Mouse (Mus musculus) megakaryocyte progenitor cell, adult 5-6 weeks (primary cell): ENCODE data around the gene Sema4d. TPM values are rescaled to one million over a fixed set of nuclear protein-coding genes. Genes with fewer than 3 reads are reported as not detected.

ENCODE experiments used
- ATAC-seq: replicated peaks from 2 replicates; pipeline ENCODE4 v1.8.0; 2016; ENCODE audit warnings: mild to moderate bottlenecking, moderate TSS enrichment, inconsistent platforms; ENCODE audit not compliant: poor library complexity
- total RNA-seq, 2 experiments: library from RNA; stranded (forward) in 1 of 2; stranded (reverse) in 1 of 2; fragments of 157-497, 149-512 nt in 1 of 2; fragments of 200-1000 nt in 1 of 2; gene quantifications; 2 replicates each; pipeline versions ENCODE4 v1.2.3 to v1.2.4; 2015 to 2017

The Sema4d gene
- total RNA-seq, 2 experiments from 2014 or later, result 8.6 to 25.4 TPM

DNA sequence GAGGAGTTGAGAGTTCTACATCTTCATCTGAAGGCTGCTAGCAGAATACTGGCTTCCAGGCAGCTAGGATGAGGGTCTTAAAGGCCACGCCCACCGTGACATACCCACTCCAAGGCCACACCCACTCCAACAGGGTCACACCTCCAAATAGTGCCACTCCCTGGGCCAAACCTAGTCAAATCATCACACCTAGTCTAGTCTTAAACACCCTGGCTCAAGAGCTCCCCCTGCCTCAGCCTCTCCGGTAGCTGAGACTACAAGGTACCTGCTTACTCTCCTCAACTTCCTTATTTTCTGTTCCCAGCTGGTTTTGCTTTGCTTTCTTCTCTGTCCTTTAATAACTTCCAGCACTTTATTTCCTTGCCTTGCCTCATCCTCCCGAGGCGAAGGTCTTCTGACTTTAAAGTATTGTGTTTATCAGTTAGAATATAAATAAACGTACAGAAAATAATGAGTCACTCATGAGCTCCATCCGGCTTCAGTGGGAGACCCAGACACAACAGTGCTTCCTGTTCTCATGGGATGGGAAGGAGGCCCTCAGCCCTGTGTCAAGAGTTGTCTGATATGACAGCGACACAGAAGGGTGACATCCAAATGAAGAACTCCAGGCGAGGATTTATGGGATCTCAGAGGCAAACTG, 22.4 kb upstream of the Sema4d start:
- peak; percentile 73 for ATAC-seq

DNA sequence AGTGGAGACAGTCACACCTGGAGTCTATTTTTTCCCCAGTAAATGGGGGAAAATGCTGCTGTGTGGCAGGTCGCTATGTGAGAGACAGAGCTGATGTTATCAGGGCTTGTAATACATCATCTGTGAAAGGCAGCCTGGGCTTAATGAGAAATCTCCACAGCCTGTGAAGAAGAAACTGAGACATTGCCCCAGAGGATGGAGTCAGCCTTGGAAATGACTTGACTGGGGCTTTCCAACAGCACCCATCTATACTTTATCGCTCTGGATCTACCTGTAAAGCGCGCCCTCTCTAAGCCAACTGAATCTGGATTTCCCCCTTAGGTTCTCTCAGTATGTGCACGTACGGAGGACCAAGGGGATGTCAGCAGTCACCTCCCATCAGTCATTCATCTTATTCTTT, 21.1 kb upstream of the Sema4d start:
- no peak for ATAC-seq

DNA sequence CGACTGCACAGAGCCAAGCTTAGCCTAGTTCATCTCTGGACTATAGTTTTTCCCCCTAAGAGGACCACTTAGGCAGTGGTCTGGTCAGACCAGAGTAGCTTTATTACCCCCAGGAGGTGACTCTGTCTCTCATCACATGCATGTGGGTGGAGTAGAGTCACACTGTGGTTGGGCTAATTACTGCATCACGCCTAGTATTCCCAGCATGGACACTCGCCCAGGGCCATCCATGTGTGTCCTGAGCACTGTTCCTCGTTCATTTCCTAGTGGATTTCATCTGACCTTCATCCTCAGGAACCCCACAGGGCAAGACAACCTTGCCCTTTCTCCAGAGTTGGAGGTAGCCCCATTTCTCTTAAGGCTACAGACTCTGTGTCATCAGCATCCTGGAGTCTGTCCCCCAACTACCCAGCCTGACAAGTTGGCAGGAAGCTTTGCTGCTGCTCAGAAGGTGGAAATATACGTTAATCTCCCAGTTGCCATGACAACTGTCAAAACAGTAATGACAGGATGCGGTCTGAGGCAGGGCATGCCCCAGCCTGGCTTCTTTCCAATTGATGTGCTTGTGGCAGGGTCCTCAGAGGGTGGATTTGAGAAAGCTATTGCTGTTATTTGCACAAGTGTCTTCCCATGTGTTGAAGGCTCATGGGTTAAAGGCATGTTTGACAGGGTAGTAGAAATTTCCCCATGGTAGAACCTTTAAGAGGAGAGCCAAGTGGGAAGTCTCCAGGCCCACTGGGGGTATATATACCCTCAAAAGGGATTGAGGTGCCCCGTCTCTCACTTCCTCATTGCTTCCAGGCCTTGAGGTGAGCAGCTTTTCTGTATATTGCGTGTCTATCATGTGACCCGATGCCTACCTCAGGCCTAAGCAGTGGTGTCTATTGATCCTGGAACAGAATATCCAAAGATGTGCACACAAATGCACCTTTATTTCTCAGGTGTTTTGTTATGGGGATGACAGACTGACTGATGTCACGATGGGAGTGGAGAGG, 20.4 kb upstream of the Sema4d start:
- ATAC-seq, result peak; percentile 79

DNA sequence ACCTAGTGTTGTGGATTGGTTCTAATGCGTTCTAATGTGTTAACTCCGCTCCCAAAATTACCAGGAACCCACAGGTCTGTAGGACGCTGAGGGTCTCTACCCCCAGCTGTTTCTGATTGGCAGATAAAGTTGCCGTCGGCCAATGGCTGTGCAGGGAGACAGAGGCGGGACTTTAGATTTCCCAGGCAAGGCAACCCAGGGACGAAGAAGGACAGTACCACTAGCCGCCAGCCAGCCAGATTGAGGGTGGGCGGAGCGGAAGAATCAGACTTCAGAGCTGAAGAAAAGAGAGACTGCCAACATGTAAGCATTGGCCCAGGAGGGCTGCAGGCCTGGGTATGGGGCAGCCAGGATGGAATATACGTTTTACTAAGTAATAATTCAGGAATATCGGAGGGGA, 14.6 kb upstream of the Sema4d start:
- ATAC-seq, result no peak

DNA sequence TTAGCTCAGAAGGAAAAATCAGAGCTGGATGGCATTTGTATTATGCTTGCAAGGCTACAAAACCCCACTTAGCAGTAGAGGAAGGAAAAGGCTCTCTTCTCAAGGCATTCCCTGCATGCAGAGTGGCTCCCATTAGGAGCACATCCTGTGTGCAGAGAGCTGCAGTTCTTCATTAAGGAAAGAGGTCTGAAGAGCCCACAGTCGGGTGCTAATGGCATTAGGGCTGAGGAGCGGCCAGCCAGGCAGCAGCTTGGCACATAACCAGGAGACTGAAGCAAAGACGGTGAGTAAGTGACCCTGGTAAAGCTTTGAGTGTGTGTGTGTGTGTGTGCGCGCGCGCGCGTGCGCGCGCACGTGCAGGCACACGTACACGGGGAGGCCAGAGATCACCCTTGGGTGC, 12.7 kb upstream of the Sema4d start:
- no peak for ATAC-seq

DNA sequence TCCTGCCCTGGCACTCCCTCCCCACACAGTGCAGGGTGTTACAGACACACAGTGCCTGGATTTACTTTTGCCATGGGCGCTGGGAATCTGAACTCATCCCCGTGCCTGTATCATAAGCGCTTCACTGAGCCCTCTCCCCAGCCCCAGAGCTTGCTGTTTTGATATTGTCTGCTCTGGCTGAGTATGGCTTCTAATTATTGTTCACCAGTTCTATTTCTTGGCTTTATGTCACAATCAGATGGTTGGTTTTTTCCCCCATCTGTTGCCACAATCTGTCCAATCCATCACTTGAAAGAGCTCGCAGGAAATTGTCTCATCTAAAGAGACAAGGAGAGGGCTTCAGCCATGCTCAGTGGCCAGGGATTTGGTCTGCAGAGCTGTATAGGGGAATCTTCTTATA, 12.1 kb upstream of the Sema4d start:
- ATAC-seq, result no peak

DNA sequence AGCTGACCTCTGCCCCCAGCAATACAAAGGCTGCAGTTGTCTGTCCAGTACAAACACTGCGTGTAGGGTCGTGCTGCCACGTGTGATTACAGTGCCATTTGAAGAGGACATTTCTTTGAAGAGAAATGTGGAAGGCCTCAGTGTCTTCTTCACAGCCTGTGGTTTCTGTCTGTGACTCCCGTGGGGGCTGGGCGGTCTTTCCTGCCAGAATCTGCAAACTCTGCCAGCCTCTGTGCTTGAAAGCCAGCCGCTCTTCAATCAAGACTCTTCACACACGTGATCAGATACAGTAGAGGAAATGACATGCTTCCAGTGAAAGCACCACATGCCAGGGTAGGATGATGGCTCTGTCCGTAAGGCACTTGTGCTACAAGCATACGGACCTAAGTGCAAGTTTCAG, 7.4 kb upstream of the Sema4d start:
- peak; percentile 74 for ATAC-seq

DNA sequence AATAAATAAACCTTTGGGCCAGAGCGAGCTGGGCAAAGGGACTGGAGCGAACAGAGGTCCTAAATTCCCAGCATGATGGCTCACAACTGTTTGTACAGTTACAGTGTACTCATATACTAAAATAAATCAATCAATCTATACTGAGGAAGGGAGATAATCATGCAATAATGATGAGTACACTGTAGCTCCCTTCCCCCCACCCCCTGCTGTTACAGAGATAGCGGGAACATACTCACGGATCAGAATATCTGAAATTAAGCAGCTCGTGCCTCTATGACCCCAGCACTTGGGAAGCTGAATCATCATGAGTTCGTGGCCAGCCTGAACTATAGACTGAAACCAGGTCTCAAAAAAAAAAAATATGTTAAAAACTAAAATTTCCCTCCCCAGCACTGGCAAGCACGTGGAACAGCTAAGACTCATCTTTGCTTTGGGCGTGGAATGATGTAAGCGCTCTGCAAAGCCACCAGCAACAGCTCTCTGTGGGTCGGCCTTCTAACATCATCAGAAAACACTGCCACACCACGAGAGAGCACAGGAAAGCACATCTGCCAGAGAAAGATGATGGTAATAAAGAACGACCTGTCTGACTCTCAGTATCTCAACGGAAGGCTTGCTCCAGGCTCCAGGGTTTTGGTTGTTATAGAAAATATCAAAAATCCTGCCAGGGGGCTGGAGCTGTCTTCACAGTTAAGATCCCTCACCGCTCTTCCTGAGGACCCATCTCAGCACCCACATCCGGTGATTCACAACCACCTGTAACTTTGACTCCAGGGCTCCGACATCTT, 6.4 kb upstream of the Sema4d start:
- ATAC-seq, result peak; percentile 53

DNA sequence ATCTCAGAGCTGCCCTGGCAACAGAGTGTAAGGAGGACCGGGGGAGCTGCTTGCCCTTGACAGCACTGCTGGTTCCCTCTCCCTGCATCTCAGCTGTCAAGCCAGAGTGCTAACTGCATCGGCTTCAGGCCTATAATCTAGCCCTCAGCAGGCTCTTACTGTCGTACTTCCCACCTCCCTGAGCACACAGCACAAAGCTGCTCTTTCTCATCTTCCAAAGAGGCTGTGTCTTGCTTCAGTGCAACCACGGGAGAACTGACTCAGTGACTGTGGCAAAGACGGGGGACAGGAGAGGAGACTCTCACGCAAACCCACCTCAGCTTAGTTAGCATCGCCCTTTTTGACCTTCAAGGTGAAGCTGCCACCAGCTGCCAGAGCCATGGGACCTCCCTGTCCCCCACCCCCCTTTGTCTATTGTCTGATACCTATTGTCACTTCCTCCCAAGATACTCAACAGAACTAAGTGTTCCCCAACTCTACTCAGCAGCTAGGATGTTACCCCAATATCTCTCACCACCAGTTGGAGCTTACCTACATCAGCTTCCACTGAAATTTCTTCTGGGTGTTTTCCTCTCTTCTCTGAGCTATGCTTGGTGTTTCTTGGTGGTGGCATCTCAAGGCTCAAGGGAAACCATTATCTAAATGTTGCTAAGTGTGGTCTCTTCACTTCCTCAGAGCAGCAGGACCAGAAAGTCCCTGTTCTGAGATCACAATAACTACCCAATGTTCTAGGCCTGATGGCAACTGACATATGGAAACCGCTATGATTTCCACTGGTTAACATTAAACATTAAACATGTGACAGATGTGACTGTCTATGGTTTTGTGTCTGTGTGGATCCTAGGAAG, 4.6 kb upstream of the Sema4d start:
- ATAC-seq, result no peak

DNA sequence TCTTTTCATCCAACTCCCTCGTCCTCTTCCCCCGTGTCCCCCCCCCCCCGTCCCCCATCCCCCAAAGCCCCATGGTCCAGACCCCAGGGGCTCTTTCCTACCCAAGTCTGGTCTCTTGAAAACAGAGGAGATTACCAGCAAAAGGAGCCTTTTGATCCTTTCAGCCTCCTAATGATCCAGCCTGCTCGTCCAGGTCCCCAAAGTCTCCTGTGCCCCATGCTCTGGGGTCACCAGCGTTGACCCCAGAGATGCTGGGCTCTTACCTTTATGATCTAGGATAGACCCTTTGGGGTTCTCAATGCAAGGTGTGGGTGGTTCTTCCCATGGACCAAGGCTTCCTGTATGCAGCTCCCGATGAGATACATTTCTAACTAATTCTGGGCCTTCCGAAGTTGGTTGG, 401 bp upstream of the Sema4d start:
- no peak for ATAC-seq

DNA sequence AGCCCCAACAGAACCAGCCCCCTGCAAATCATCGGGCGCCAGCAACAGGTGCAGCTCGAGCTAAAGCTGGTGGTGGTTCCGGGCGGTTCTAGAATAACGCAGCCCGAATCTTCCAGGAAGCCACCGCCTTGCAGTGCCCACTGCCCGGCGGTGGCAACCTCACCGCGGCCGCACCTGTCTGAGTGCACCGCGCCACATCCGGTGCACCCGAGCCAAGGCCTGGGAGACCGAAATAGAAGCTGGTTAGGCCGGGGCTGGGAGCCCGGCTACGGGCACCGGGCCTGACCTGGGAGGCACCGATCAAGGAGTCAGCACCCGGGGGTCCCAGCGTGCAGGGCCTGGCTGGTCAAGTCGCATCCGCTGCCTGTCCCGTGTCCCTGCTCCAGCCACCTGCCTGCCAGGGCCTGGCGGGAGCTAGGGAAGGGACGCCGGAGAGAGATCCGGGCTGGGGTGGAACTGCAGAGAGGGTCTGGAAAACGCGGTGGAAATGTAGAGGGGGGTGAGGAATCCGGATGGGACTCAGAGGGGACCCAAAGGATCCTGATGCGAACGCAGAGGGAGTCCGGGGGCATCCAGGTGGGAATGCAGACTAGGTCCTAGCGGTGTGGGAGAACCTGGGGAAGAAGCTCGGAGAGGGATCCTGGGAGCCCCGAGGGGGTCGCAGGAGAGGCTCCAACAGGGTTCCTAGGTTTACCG, 670 bp downstream of the Sema4d start:
- ATAC-seq, result peak; percentile 59

DNA sequence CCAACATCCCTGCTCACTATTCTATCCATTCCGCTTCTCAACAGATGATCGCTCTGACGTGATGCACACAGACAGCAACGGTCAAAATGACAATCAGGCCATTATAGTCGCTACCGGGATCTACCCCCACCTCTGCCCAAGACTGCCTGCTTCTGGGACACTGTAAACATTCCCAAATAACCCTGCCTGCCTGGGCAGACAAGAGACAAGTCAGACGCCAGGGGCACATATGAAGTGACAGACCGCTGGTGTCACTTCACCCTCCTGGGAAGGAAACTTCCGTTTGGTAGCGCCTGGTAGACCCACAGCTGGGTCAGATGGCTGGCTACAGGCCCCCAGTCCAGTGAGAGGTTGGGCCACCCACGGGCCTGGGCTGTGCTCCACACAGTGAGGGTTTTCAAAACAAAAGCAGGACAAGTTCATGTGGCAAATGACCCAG, 1.4 kb downstream of the Sema4d start:
- peak; percentile 12; the same call in 1 of the 2 replicates for ATAC-seq

DNA sequence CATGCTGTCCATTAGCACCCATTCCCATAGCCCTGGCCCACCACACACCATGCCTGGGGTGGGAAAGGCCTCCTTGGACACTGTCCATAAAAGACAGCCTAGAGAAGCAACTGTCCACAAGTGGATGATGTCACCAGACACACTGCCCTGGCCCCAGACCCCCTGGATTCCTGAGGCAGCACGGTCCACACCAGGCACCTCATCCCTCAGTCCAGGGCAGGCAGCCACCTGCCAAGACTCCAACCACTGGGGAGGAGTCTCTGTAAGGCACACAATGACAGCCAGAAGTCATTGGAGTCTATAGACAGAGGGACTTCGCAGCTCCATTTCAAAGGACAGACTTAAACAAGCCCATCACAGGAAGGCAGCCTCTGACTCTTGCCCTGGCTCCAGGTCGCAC, 1.9 kb downstream of the Sema4d start:
- no peak for ATAC-seq

DNA sequence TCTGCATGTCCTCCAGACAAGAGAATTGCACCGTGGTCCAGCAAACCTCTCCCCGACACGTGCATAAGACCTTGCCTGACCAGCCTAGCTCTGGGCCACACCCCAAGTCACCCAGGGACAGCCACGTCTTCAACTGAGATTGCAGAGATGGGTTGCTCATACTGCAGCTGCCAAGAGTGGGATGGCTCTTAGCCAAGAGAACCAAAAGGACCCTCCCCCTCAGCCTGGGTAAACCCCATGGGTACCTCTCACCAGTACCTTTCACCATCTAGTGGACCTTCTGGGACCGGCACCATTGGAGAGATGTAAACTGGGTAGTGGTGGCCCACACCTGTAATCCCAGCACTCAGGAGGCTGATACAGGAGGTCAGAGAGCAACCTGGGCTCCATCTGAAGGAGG, 2.8 kb downstream of the Sema4d start:
- no peak for ATAC-seq

DNA sequence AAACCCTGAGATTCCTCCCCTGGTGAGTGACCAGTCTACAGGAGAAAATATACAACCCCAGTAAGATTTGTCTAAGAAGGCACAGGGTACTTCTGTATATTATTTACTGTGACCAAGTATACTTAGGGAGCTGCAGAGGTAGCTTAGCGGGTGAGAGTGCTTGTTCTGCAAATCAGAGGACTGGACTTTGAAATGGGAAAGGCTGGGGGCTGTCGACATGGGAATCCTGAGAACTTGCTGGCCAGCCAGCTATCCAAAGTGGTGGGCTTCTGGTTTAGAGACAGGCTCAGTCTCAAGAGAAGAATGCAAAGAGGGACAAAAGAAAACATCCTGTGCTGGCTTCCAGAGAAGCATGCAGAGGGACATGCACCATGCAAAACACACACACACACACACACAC, 5.7 kb downstream of the Sema4d start:
- no peak for ATAC-seq

DNA sequence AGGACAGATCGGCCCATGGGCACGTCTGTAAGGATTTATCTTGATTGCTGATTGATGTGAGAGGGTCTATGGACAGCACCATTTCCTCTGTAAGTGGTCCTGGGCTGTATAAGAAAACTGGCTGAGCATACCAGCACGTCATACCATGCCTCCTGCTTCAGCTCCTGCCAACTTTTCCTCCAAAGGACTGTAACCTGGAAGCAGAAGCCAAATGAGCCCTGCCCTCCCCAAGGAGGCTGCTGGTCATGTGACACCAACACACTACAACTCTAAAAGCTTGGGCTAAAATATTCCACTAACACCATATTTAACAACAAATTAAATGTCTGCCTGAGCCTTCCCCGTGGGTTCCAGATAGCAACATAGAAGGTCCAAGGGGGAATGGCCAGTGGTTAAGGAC, 6.9 kb downstream of the Sema4d start:
- ATAC-seq, result no peak

DNA sequence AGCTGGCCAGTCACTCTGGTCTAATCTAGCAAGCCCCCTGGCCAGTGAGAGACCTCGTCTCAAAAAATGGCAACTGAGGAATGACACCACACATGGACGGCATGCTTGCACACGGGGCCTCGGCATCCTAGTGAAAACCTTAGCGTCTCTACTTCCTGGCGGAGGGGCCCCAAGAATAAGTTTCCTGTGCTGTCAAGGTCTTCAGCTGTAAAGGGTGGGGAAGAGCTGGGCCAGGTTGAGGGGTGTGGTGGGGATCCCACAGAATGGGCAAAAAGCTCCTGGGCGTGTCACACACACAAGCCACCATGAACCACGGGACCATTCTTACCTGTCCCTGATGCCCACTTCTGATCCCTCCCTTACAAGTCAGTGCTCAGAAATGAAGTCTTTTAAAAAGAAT, 9.1 kb downstream of the Sema4d start:
- no peak for ATAC-seq

DNA sequence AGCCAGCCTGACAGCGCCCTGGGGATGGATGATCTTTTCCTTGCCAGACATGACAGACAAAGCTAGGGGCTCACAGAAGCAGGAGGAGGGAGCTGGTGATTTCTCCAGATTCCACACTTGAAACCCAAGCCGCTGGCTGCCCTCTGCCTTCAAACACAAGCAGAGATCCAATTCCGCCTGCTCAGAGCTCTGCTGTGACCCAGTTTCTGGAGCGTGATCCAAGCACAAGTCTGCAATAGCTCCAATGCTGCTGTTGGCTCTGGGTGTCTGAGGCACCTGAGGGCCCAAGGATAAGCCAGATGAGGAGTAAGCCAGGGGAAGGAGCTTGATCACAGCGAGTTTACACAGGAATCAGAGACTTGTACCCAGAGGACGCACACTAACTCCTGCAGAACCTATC, 9.7 kb downstream of the Sema4d start:
- ATAC-seq, result no peak

DNA sequence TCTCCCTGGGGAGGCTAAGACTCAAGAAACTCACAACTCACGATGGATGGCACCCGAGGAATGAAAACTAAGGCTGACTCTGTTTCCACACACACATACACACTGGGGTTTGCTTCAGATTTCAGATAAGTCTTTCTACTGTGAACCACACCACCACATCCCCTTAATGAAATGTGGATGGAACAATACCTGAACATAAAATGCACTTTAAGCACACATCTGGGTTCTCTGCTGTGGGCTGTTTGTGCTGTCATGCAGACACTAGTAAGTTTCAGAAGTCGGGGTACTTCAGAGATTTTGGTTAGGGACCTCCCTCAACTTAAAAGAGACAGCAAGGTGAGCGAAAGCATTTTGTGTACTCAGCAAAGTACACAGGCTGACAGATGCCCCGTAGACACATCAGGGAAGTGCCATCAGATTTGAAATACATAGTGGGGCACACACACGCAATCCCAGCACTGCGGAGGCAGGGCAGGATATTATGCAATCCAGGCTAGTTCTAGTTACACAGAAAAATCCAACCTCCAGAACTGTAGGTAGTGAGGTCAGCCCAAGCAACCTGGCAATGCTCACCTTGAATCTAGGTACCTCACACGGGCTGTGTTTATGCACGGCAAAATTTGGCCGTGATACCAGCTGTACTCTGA, 12.9 kb downstream of the Sema4d start:
- ATAC-seq, result peak; percentile 35; the same call in 1 of the 2 replicates
